Mouse (Mus musculus): ENCODE measurements around the gene Cideb. TPM values are rescaled to one million over a fixed set of nuclear protein-coding genes. Genes with fewer than 3 reads are reported as not detected.

The Cideb gene
- polyA plus RNA-seq (2015; fragmentation: Nextera tagmentation; extraction: Ambion mirVana): 0.18 and 1.2 TPM in 2 replicates

DNA sequence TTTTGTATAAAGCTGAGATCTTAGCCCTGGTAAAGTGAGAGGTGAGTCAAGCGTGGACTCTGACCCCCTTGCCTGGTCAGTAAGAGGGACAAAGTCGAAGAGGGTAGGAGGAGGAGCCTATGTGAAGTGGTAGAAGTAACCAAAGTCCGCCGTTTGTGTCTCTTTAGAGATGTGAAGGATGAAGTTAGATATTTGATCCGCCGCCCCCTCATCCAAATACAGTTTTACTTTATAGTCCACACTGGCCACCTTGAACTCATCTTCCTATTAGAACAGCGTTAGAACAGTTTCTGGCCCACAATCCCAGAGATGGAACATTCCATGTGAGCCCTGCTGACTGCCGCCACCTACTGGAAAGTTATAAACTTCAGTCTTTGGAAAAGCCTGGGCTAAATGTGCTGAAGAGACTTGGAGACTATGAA lies at the start of gene Cideb:
TSS of gene Cideb (minus strand) at position 96 of the 422 bp plus-strand sequence.
- H3K27me3 ChIP-seq: peaks cover 29% of the 10 kb centered on the region
- no peaks in the 10 kb centered on the region for H3K9me3 ChIP-seq
- H3K4me2 ChIP-seq: peak within 1 kb of the TSS; percentile 42
- WGBS: 21% methylated on average over 8 of the region's 8 CpGs
- H3K9ac ChIP-seq: no peak within 1 kb of the TSS; the same call in 1 of the 2 replicates
- H3K4me1 ChIP-seq: peaks cover 21% of the 10 kb centered on the region
- ATAC-seq (ENCODE audit: insufficient number of reproducible peaks, insufficient read depth, low FRiP score, low TSS enrichment, low read depth): no peak
- H3K36me3 ChIP-seq: peaks cover 36% of the 10 kb centered on the region
- H3K27ac ChIP-seq: no peak within 1 kb of the TSS
- no peak within 1 kb of the TSS for H3K4me3 ChIP-seq

GRCm38 (mm10) chr14:55795380-55796163 lies 37.3 kb upstream of the Cideb start:
- Histone ChIP-seq H3K4me2 (no peak overlapping the region), H3K9ac (no peak overlapping the region), H3K4me3 (no peak overlapping the region), H3K27me3 (no peaks in the 10 kb centered on the region), H3K36me3 (no peaks in the 10 kb centered on the region), H3K27ac (no peak overlapping the region; the same call in 1 of the 2 replicates), H3K4me1 (peaks cover 3% of the 10 kb centered on the region; the same call in 1 of the 2 replicates), H3K9me3 (no peaks in the 10 kb centered on the region)
- ATAC-seq (ENCODE audit: insufficient number of reproducible peaks, insufficient read depth, low FRiP score, low TSS enrichment, low read depth): no peak
- WGBS: 79% methylated on average over 15 of the region's 15 CpGs

GRCm38 (mm10) chr14:55793946-55794345 lies 35.7 kb upstream of the Cideb start:
- 60% methylated on average over 2 of the region's 2 CpGs for WGBS
- peaks cover 7% of the 10 kb centered on the region for H3K27me3 ChIP-seq
- H3K4me3 ChIP-seq: no peak overlapping the region
- no peaks in the 10 kb centered on the region for H3K36me3 ChIP-seq
- ATAC-seq (ENCODE audit: insufficient number of reproducible peaks, insufficient read depth, low FRiP score, low TSS enrichment, low read depth): no peak
- H3K9me3 ChIP-seq: no peaks in the 10 kb centered on the region
- no peak overlapping the region for H3K27ac ChIP-seq
- H3K9ac ChIP-seq: no peak overlapping the region
- H3K4me1 ChIP-seq: peaks cover 3% of the 10 kb centered on the region; the same call in 1 of the 2 replicates
- no peak overlapping the region for H3K4me2 ChIP-seq

GRCm38 (mm10) chr14:55793461-55793860 lies 35.2 kb upstream of the Cideb start:
- H3K27me3 ChIP-seq: peaks cover 9% of the 10 kb centered on the region
- H3K9ac ChIP-seq: no peak overlapping the region
- H3K9me3 ChIP-seq: no peaks in the 10 kb centered on the region
- no peak for ATAC-seq (ENCODE audit: insufficient number of reproducible peaks, insufficient read depth, low FRiP score, low TSS enrichment, low read depth)
- peaks cover 4% of the 10 kb centered on the region; the same call in 1 of the 2 replicates for H3K4me1 ChIP-seq
- 67% methylated on average over 2 of the region's 2 CpGs for WGBS
- no peak overlapping the region for H3K4me3 ChIP-seq
- no peaks in the 10 kb centered on the region for H3K36me3 ChIP-seq
- H3K27ac ChIP-seq: no peak overlapping the region
- H3K4me2 ChIP-seq: no peak overlapping the region

GRCm38 (mm10) chr14:55788256-55789050 lies 30.2 kb upstream of the Cideb start, which contains the start of gene Ripk3:
Ripk3 (minus strand) TSS chr14:55788865.
- 4% methylated on average over 40 of the region's 40 CpGs for WGBS
- ATAC-seq (ENCODE audit: insufficient number of reproducible peaks, insufficient read depth, low FRiP score, low TSS enrichment, low read depth): no peak
- Histone ChIP-seq H3K4me2 (peak within 1 kb of the TSS; percentile 91), H3K27ac (no peak within 1 kb of the TSS), H3K4me1 (peaks cover 16% of the 10 kb centered on the region), H3K9ac (peak within 1 kb of the TSS; percentile 71), H3K36me3 (peaks cover 6% of the 10 kb centered on the region), H3K4me3 (peak within 1 kb of the TSS; percentile 56), H3K9me3 (no peaks in the 10 kb centered on the region), H3K27me3 (peaks cover 58% of the 10 kb centered on the region)

- Histone ChIP-seq H3K27me3 (peaks cover 60% of the 10 kb centered on the region), H3K27ac (no peak overlapping the region), H3K9ac (peak overlapping the region; percentile 71), H3K4me3 (peak overlapping the region; percentile 56), H3K36me3 (peaks cover 6% of the 10 kb centered on the region), H3K4me2 (peak overlapping the region; percentile 91), H3K4me1 (peaks cover 20% of the 10 kb centered on the region), H3K9me3 (no peaks in the 10 kb centered on the region)
- WGBS: 40% methylated on average over 11 of the region's 11 CpGs
- ATAC-seq (ENCODE audit: insufficient number of reproducible peaks, insufficient read depth, low FRiP score, low TSS enrichment, low read depth): no peak
These were observed 29.5 kb upstream of the Cideb start for GRCm38 (mm10) chr14:55787731-55788130.

- no peak for ATAC-seq (ENCODE audit: insufficient number of reproducible peaks, insufficient read depth, low FRiP score, low TSS enrichment, low read depth)
- WGBS: 25% methylated on average over 6 of the region's 6 CpGs
- Histone ChIP-seq H3K27me3 (peaks cover 64% of the 10 kb centered on the region), H3K27ac (no peak overlapping the region), H3K36me3 (peaks cover 6% of the 10 kb centered on the region), H3K4me1 (peaks cover 41% of the 10 kb centered on the region), H3K9me3 (no peaks in the 10 kb centered on the region), H3K4me2 (no peak overlapping the region), H3K9ac (no peak overlapping the region), H3K4me3 (no peak overlapping the region)
These were observed 26.9 kb upstream of the Cideb start for GRCm38 (mm10) chr14:55785195-55785594.

- Histone ChIP-seq H3K4me2 (peak within 1 kb of the TSS; percentile 87), H3K9me3 (no peaks in the 10 kb centered on the region), H3K4me1 (peaks cover 41% of the 10 kb centered on the region), H3K36me3 (peaks cover 13% of the 10 kb centered on the region), H3K27me3 (peaks cover 59% of the 10 kb centered on the region), H3K9ac (peak within 1 kb of the TSS; percentile 75), H3K27ac (peak within 1 kb of the TSS; percentile 89), H3K4me3 (peak within 1 kb of the TSS; percentile 55)
- WGBS: 4% methylated on average over 13 of the region's 13 CpGs
- no peak for ATAC-seq (ENCODE audit: insufficient number of reproducible peaks, insufficient read depth, low FRiP score, low TSS enrichment, low read depth)
These were observed 25.6 kb upstream of the Cideb start, which contains the start of gene Adcy4 for GRCm38 (mm10) chr14:55783958-55784235. Adcy4 (minus strand) TSS chr14:55784095.

DNA sequence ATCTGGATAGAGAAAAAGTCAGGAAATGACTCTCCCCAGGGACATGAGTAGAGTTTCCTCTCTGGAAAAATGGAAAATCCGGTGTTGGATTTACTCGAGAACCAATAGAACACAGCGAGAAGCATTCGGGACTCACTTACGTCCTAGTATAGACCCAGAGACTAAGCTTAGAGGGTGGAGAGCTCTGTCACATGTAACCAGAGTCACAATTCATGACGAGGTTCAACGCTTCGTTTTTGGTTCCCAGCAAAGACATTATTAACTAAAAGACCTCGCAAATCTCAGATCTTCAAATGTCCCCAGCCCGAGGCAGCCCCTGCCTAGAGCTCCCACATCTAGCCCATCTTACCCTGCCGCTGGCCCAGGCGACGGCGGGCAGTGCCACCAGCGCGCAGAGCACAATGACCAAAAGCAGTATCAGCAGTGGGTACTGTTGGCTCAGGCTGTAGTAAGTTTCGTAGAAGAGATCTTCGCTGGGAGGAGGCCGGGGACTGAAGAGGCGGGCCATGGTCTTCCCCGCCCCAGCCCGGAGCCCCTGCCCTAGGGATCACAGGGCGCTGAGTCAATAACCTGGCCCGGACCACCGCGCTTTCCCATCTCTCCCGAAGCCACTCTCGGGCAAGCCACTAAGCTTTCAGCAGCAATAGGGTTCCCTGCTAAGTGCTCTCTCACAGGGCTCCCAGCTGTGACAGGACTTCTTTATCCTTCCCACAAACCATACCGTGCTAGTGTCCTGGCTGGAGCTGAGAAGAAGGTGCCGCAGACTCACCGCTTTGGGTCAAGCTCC lies 25.1 kb upstream of the Cideb start:
- Histone ChIP-seq H3K4me2 (peak overlapping the region; percentile 87), H3K4me1 (peaks cover 40% of the 10 kb centered on the region), H3K9ac (peak overlapping the region; percentile 75), H3K4me3 (peak overlapping the region; percentile 55), H3K9me3 (no peaks in the 10 kb centered on the region), H3K27me3 (peaks cover 56% of the 10 kb centered on the region), H3K36me3 (peaks cover 18% of the 10 kb centered on the region), H3K27ac (peak overlapping the region; percentile 89)
- WGBS: 1% methylated on average over 31 of the region's 31 CpGs
- 0 out of 2 replicates have a peak, but pooled peaks have one; percentile 34 for ATAC-seq (ENCODE audit: insufficient number of reproducible peaks, insufficient read depth, low FRiP score, low TSS enrichment, low read depth)

GRCm38 (mm10) chr14:55782361-55782960 lies 24.2 kb upstream of the Cideb start:
- peak overlapping the region; percentile 89 for H3K27ac ChIP-seq
- H3K9me3 ChIP-seq: no peaks in the 10 kb centered on the region
- H3K36me3 ChIP-seq: peaks cover 27% of the 10 kb centered on the region
- peak overlapping the region; percentile 75 for H3K9ac ChIP-seq
- H3K27me3 ChIP-seq: peaks cover 47% of the 10 kb centered on the region
- peak overlapping the region; percentile 55 for H3K4me3 ChIP-seq
- H3K4me1 ChIP-seq: peaks cover 31% of the 10 kb centered on the region
- WGBS: 39% methylated on average over 9 of the region's 9 CpGs
- H3K4me2 ChIP-seq: peak overlapping the region; percentile 87
- ATAC-seq (ENCODE audit: insufficient number of reproducible peaks, insufficient read depth, low FRiP score, low TSS enrichment, low read depth): no peak
